Mouse (Mus musculus) frontal cortex, adult 2 months (tissue): ENCODE data around the gene Polr3k. TPM values are rescaled to one million over a fixed set of nuclear protein-coding genes. Genes with fewer than 3 reads are reported as not detected.

Experiments
- DNase-seq, 2 experiments: peaks; one replicate each; pipeline ENCODE4 v3.0.0; 2022; ENCODE audit warnings: low spot score in 1 of 2; ENCODE audit errors: extremely low spot score in 1 of 2
- polyA plus RNA-seq: library from polyadenylated mRNA; depleted of rRNA; stranded (reverse); fragments of >200 nt; gene quantifications from 2 replicates; pipeline ENCODE4 v1.2.3, GENCODE M21; 2012; rRNA removed

Gene Polr3k
- polyA plus RNA-seq = 27.8 and 30.5 TPM in 2 replicates

- DNase-seq = peak; percentile 97 to 98
Measured at GRCm38 (mm10) chr2:181863791-181864535, at the start of gene Polr3k. Polr3k (plus strand) TSS chr2:181864337.

DNA sequence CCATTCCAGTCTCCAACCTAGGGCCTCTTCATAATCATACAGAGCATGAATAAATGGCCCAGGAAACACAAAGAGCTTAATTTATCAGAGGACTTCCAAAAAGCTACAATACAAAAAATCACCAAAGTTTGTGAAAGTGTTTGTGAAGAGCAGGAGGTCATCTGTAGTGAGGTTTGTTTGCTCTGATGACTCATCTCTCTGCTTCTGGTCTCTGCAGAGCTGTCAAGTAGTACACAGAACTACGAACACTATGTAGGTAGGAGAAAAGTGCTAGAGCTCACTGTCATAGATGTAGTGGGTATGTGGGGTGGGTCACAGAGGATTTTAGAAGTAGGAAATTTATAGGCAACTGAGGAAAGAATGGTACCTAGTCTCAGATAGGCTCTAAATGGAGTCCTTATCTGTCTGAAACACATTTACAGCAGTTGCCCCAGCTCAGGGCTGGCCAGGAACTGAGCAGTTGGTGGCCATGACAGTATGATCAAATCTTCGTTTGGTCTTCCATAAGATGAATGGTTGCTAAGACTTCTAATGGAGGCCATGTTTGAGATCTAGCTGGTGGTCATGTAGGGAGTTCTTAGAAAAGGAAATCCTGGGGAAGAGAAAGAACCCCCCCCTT, 35.0 kb upstream of the Polr3k start:
- no peak for DNase-seq

GRCm38 (mm10) chr2:181832745-181833144, 31.4 kb upstream of the Polr3k start:
- DNase-seq = no peak

DNA sequence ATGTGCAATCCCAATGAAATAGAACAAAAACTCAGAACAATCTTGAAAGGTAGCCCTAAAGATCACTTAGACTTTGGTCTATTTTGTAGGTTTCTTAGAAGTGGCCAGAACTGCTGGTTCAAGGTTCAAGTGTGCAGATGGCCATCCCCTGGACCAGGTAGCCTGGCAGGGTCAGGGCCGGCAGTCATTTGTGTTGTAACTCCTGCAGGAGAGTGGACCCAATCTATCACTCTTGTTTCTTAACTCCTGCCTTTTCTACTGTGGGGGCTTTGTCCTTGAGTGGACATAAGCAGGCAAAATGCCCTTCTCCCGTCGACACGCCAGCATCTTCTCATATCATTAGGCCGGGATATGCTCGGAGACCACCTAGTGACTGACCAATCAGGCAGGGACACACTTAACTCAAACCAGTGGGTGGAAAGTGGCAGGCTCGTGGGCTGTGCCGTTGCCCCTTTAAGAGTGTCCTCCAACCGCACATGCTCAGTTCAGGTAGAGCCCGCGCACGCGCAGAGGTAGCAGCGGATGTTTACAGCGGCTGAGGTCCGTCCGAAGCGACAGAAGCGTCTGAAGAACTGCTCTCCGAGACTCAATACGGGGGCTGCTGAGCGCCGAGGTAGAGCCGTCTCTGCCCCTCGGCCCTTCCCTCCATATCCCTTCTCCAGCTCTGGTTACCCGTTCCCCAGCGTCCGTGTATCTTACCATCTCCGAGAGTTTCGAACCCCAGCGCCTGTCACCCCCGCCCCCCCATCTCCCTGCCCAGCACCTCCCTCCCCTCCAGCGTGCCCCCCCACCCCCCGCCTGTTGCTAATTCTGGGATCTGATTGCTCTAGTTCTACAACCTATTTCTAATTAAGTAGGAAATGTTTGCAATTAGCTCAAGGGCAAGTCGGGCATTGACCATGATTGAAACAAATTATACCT, 26.5 kb upstream of the Polr3k start, which contains the start of gene Pcmtd2:
TSS of gene Pcmtd2 (plus strand) at position 483 of the 921 bp plus-strand sequence.
- peak; percentile 88 to 95 for DNase-seq

GRCm38 (mm10) chr2:181838293-181838680, 25.9 kb upstream of the Polr3k start:
- DNase-seq = peak in 1 of 2 experiments; percentile 16

DNA sequence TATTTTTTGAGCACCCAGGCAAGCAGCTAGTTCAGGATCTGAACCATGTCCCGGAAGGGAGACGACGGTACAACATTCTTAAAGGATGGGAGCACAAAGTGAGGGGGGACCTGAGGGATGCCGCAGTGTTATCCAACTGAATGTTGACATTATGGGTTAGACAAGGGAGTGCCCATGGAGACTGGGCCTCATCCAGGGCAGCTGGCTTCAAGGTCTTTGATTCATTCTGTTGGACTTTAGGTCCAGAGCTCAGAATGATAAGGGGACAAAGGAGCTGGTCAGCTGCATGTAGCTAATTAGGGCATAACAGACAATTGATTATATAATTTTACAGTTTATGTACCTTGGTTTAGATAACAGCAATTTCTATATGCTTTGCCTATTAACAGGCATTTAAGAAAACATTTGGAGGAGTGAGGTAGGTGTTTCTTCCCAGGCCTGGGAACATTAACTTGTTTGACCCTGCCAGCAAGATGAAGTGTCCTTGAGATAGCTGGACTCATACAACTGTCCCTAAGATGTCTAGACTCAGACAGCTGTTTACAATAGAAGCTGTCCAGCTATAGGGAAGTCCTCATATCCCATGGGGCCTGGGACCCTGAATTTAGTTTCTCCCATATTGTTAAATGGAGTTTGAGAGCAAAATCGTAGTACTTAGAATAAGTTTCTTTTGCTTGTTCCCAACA, 18.3 kb upstream of the Polr3k start:
- no peak for DNase-seq

DNA sequence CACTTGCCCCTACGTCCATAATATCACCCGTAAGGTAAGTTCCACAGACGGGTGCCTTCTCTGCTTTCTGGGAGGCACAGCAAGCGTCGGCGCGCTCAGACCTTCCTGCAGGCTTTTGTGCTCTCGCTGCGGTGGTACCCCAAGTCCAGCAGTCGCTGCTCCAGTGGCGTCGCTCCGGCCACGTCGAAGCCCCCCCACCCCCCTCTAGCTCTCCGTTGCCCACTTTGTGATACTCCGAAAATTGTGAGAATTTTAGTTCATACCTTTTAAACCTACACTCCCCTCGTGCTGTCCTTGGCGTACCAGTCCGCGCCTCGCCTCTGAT, 361 bp downstream of the Polr3k start:
- DNase-seq = no peak

GRCm38 (mm10) chr2:181866931-181867330, 2.8 kb downstream of the Polr3k start:
- peak; percentile 56 to 90 for DNase-seq

DNA sequence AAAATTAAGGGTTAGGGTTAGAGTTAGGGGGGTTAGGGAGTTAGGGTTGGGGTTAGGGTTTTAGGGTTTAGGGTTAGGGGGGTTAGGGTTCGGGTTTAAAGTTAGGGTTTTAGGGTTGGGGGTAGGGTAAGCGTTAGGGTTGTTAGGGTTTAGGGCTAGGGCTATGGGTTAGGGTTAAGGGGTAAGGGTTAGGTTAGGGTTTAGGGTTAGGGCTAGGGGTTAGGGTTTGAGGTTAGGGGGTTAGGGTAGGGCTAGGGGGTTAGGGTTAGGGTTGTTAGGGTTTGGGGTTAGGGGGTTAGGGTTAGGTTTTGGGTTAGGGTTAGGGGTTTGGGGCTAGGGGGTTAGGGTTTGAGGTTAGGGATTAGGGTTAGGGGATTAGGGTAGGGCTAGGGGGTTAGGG, 6.9 kb downstream of the Polr3k start:
- DNase-seq = no peak

GRCm38 (mm10) chr2:181878903-181879302, 14.8 kb downstream of the Polr3k start:
- no peak for DNase-seq

DNA sequence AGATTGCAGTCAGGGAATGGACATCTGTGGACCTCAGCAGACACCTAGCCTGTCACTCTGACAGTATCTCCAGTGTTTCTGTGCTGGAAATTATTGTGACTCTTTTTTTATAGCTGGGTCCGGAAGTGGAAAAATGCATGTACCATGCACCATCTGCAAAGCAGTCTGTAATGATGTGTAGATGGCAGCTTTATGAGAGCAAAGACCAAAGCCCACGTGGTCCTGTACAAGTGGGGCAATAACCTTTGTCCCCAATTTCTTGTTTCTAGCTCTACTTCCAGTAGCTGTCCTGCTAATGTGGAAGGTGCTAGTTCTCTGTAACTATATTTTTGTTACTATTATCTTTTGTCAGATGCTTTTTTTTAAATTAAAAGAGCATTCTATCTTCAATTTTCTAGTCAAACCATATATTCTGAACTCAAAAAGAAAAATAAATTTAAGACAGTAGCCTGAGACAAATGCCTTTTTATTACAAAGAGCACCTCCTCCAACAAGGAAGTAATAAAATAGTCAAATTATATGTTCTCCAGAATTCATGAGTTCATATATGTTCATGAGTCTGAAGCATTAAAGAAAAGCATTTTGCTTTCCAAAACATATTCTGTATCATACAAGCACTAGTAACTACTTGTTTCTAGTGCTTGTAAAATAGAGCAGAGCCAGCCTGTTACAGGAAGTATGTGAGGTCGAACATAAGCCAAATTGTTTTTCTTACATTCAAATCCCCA, 19.0 kb downstream of the Polr3k start:
- no peak for DNase-seq

DNA sequence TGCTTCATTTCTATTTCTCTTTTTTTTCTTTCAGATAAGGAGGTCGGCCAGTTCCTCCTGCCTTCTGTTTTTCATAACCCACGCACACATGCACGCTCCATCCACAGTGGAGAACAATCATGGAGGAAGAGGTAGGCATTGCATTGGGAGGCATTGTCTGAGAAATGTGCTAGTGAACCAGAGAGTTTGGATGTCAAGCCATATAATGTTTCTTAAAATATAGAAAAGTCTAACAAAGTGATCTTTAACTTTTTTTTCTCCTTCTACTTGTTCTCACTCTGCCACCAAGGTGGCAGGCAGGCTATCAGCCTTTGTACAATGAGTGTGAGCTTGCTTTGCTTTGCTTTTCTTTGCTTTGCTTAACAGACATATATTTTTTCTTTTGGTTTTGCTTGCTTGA, 53.7 kb downstream of the Polr3k start:
- DNase-seq = no peak

- DNase-seq = peak in 1 of 2 experiments; percentile 4
Measured at GRCm38 (mm10) chr2:181918501-181918900, 54.4 kb downstream of the Polr3k start.

Other genes starting within 250 kb of the Polr3k start
- not detected in 2 replicates for gene Gm29797, start 207.3 kb upstream of the Polr3k start, polyA plus RNA-seq
- gene Sox18, start 192.7 kb upstream of the Polr3k start, polyA plus RNA-seq = 20.4 and 22.5 TPM in 2 replicates
- 155 and 160 TPM in 2 replicates for gene Tcea2, start 184.0 kb upstream of the Polr3k start, polyA plus RNA-seq
- gene Rgs19, start 170.4 kb upstream of the Polr3k start, polyA plus RNA-seq = 42.6 and 53.6 TPM in 2 replicates
- not detected in 2 replicates for gene Lkaaear1, start 165.9 kb upstream of the Polr3k start, polyA plus RNA-seq
- 26.4 and 34.4 TPM in 2 replicates for gene Oprl1, start 149.3 kb upstream of the Polr3k start, polyA plus RNA-seq
- 15.6 and 16.9 TPM in 2 replicates for gene Myt1, start 101.0 kb upstream of the Polr3k start, polyA plus RNA-seq
- gene Pcmtd2, start 26.5 kb upstream of the Polr3k start, polyA plus RNA-seq = 74.7 and 88.9 TPM in 2 replicates
- gene Gm14496, start 126.8 kb downstream of the Polr3k start, polyA plus RNA-seq = not detected in 2 replicates